Mouse (Mus musculus): ENCODE measurements at regions not wholly inside any gene's neighbourhood (a gene's known extent, or its start where the extent isn't known, plus 50 kb on each side); places are given as distances from the start of the nearest gene placed in this dataset.

- ATAC-seq (replicated peaks; ENCODE audit: low FRiP score, low read depth), result no peak
- TF ChIP-seq CTCF (IDR thresholded peaks at IDR 0.05; ENCODE audit: low read depth), result no peak
- Histone ChIP-seq H3K4me1 (replicated peaks; ENCODE audit: insufficient read depth, low read length) (no peaks in the 10 kb centered on the region), H3K9ac (ENCODE audit: low read depth, low read length) (no peak overlapping the region), H3K27ac (no peak overlapping the region), H3K9me3 (replicated peaks; ENCODE audit: low read length) (no peaks in the 10 kb centered on the region), H3K27me3 (ENCODE audit: insufficient read depth, low read length) (no peaks in the 10 kb centered on the region), H3K4me2 (ENCODE audit: low read length) (no peak overlapping the region), H3K4me3 (replicated peaks; ENCODE audit: low read depth, low read length) (no peak overlapping the region), H3K36me3 (ENCODE audit: insufficient read depth, low read length) (no peaks in the 10 kb centered on the region)
- 43% methylated on average over 5 of the region's 5 CpGs for WGBS
- no peak for DNase-seq (ENCODE audit: low spot score)
Observed at GRCm38 (mm10) chr1:19927736-19928327, 690.0 kb downstream of the Pkhd1 start.

GRCm38 (mm10) chr1:19951050-19951679 is 666.7 kb downstream of the Pkhd1 start:
- Histone ChIP-seq H3K9me3 (replicated peaks; ENCODE audit: low read length) (no peaks in the 10 kb centered on the region), H3K4me3 (replicated peaks; ENCODE audit: low read depth, low read length) (no peak overlapping the region), H3K4me1 (replicated peaks; ENCODE audit: insufficient read depth, low read length) (no peaks in the 10 kb centered on the region), H3K4me2 (ENCODE audit: low read length) (peak overlapping the region; percentile 38), H3K9ac (ENCODE audit: low read depth, low read length) (no peak overlapping the region), H3K27me3 (ENCODE audit: insufficient read depth, low read length) (no peaks in the 10 kb centered on the region), H3K36me3 (ENCODE audit: insufficient read depth, low read length) (no peaks in the 10 kb centered on the region), H3K27ac (no peak overlapping the region)
- no peak for DNase-seq (ENCODE audit: low spot score)
- no peak for ATAC-seq (replicated peaks; ENCODE audit: low FRiP score, low read depth)
- 22% methylated on average over 7 of the region's 7 CpGs for WGBS
- TF ChIP-seq CTCF (IDR thresholded peaks at IDR 0.05; ENCODE audit: low read depth), result no peak

DNA sequence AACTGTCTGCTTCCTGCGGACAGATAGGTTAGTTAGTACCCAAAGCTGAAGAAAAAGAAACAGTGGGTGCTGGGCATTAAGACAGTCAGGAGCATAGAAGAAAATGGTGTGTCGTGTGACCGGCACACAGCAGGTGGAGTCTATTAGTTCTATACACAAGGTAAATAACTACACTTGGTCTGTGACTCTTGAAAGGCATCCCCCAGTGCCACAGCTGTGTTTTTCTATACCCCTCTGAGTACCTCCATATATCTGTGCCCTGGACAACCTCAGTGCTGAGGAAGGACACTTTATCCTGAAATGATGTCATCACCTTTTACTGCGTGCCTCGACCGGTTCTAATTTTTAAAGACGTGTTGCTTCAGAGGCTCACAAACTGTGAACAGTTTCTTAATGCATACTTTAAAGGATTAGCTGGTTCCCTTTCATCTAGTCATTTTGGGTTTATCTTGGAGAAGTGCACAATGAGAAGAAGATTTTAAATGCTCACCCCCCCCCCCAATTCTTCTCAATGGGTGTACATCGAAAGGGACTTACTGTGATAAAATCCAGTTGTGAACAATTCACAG is 666.1 kb downstream of the Pkhd1 start:
- no peak overlapping the region for H3K4me3 ChIP-seq (replicated peaks; ENCODE audit: low read depth, low read length)
- H3K4me1 ChIP-seq (replicated peaks; ENCODE audit: insufficient read depth, low read length), result no peaks in the 10 kb centered on the region
- 26% methylated on average over 8 of the region's 8 CpGs for WGBS
- H3K4me2 ChIP-seq (ENCODE audit: low read length), result peak overlapping the region; percentile 38
- TF ChIP-seq CTCF (IDR thresholded peaks at IDR 0.05; ENCODE audit: low read depth), result no peak
- DNase-seq (ENCODE audit: low spot score) (no peak), ATAC-seq (replicated peaks; ENCODE audit: low FRiP score, low read depth) (no peak)
- H3K9ac ChIP-seq (ENCODE audit: low read depth, low read length), result no peak overlapping the region
- no peaks in the 10 kb centered on the region for H3K9me3 ChIP-seq (replicated peaks; ENCODE audit: low read length)
- no peak overlapping the region for H3K27ac ChIP-seq
- no peaks in the 10 kb centered on the region for H3K27me3 ChIP-seq (ENCODE audit: insufficient read depth, low read length)
- H3K36me3 ChIP-seq (ENCODE audit: insufficient read depth, low read length), result no peaks in the 10 kb centered on the region

- peak; percentile 48; the same call in 1 of the 2 replicates for TF ChIP-seq CTCF (IDR thresholded peaks at IDR 0.05; ENCODE audit: low read depth)
- H3K9me3 ChIP-seq (replicated peaks; ENCODE audit: low read length), result no peaks in the 10 kb centered on the region
- no peaks in the 10 kb centered on the region for H3K36me3 ChIP-seq (ENCODE audit: insufficient read depth, low read length)
- DNase-seq (ENCODE audit: low spot score) (peak; percentile 65), ATAC-seq (replicated peaks; ENCODE audit: low FRiP score, low read depth) (0 out of 2 replicates have a peak, but pooled peaks have one; percentile 21)
- H3K9ac ChIP-seq (ENCODE audit: low read depth, low read length), result no peak overlapping the region
- WGBS, result 50% methylated on average over 4 of the region's 4 CpGs
- no peaks in the 10 kb centered on the region for H3K27me3 ChIP-seq (ENCODE audit: insufficient read depth, low read length)
- no peak overlapping the region for H3K4me2 ChIP-seq (ENCODE audit: low read length)
- no peaks in the 10 kb centered on the region for H3K4me1 ChIP-seq (replicated peaks; ENCODE audit: insufficient read depth, low read length)
- H3K4me3 ChIP-seq (replicated peaks; ENCODE audit: low read depth, low read length), result no peak overlapping the region
- no peak overlapping the region for H3K27ac ChIP-seq
Observed at GRCm38 (mm10) chr1:19973364-19973763, 644.5 kb downstream of the Pkhd1 start.

DNA sequence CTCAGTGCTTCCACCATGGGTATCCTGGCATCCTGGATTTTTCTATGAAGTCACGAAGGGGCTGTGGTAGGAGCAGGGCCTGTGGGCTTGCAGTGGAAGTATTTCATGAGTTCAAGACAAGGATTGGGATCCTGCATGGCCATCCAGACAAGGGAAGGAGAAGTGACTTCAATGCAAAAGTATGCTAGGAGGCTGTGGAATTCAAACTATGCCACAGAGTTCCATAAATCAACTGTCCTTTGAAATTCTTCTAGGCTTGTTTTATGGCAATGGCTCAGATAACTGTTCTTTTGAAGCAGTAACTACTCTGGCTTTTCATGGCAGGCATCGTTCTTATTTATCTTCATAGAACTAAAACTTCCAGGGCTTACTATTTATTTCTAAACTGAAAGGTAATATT is 643.9 kb downstream of the Pkhd1 start:
- Histone ChIP-seq H3K9me3 (replicated peaks; ENCODE audit: low read length) (no peaks in the 10 kb centered on the region), H3K36me3 (ENCODE audit: insufficient read depth, low read length) (no peaks in the 10 kb centered on the region), H3K27ac (no peak overlapping the region), H3K4me3 (replicated peaks; ENCODE audit: low read depth, low read length) (no peak overlapping the region), H3K27me3 (ENCODE audit: insufficient read depth, low read length) (no peaks in the 10 kb centered on the region), H3K4me1 (replicated peaks; ENCODE audit: insufficient read depth, low read length) (no peaks in the 10 kb centered on the region), H3K4me2 (ENCODE audit: low read length) (no peak overlapping the region), H3K9ac (ENCODE audit: low read depth, low read length) (no peak overlapping the region)
- 28% methylated on average over 2 of the region's 2 CpGs for WGBS
- DNase-seq (ENCODE audit: low spot score), result peak; percentile 54
- TF ChIP-seq CTCF (IDR thresholded peaks at IDR 0.05; ENCODE audit: low read depth), result no peak
- ATAC-seq (replicated peaks; ENCODE audit: low FRiP score, low read depth), result no peak

GRCm38 (mm10) chr1:19975436-19975835 is 642.4 kb downstream of the Pkhd1 start:
- Histone ChIP-seq H3K27me3 (ENCODE audit: insufficient read depth, low read length) (no peaks in the 10 kb centered on the region), H3K4me2 (ENCODE audit: low read length) (no peak overlapping the region), H3K27ac (no peak overlapping the region), H3K36me3 (ENCODE audit: insufficient read depth, low read length) (no peaks in the 10 kb centered on the region), H3K4me3 (replicated peaks; ENCODE audit: low read depth, low read length) (no peak overlapping the region), H3K4me1 (replicated peaks; ENCODE audit: insufficient read depth, low read length) (no peaks in the 10 kb centered on the region), H3K9ac (ENCODE audit: low read depth, low read length) (no peak overlapping the region), H3K9me3 (replicated peaks; ENCODE audit: low read length) (no peaks in the 10 kb centered on the region)
- ATAC-seq (replicated peaks; ENCODE audit: low FRiP score, low read depth), result no peak
- TF ChIP-seq CTCF (IDR thresholded peaks at IDR 0.05; ENCODE audit: low read depth), result no peak
- DNase-seq (ENCODE audit: low spot score), result no peak
